Mouse (Mus musculus) cortical plate, adult 2 months (tissue): ENCODE results near the gene Ogt.

ENCODE experiments used
- CTCF ChIP-seq: fragments of 200-500 bp; IDR thresholded peaks from 2 replicates; pipeline ENCODE4 v1.5.1; 2011; ENCODE audit warnings: mild to moderate bottlenecking, control low read depth, low read length; ENCODE audit not compliant: insufficient read depth; ENCODE audit errors: extremely low read depth
- POLR2A ChIP-seq: fragments of 200-500 bp; IDR thresholded peaks from 2 replicates; pipeline ENCODE4 v1.6.1; 2011; ENCODE audit warnings: mild to moderate bottlenecking, low read length, control low read depth; ENCODE audit not compliant: insufficient read depth; ENCODE audit errors: extremely low read depth

GRCm38 (mm10) chrX:101616183-101616582, 23.7 kb upstream of the Ogt start:
- TF ChIP-seq CTCF (no peak), POLR2A (no peak)
